Mouse (Mus musculus) lung, embryonic 14.5 days (tissue): ENCODE measurements around the gene Tecrl. TPM values are rescaled to one million over a fixed set of nuclear protein-coding genes. Genes with fewer than 3 reads are reported as not detected.
A peak's percentile ranks its signal among the peaks of the same experiment; 100 is the strongest.

Experiments
- ATAC-seq: fragments of 200-750 bp; cut with Nextera tagmentation; 2 replicates; pipeline ENCODE4 v1.8.0; 2017; ENCODE audit warnings: mild to moderate bottlenecking, moderate TSS enrichment, moderate library complexity; ENCODE audit not compliant: insufficient read depth
- DNase-seq: peaks from one replicate; pipeline ENCODE4 v3.0.0-alpha.2; 2015
- H3K27ac ChIP-seq: fragments of 300-500 bp; sonication (generic); 2 replicates; pipeline ENCODE4 v1.5.1; 2014; ENCODE audit warnings: low read depth, mild to moderate bottlenecking, moderate library complexity
- H3K27me3 ChIP-seq: fragments of 300-500 bp; sonication (generic); 2 replicates; pipeline ENCODE4 v1.6.1; 2014; ENCODE audit warnings: low read length, control low read depth; ENCODE audit not compliant: insufficient read depth
- H3K36me3 ChIP-seq: fragments of 300-500 bp; sonication (generic); 2 replicates; pipeline ENCODE4 v1.6.1; 2014; ENCODE audit warnings: control low read depth; ENCODE audit not compliant: insufficient read depth
- H3K4me1 ChIP-seq: fragments of 300-500 bp; sonication (generic); 2 replicates; pipeline ENCODE4 v1.6.1; 2014; ENCODE audit warnings: antibody characterized with exemption, control low read depth; ENCODE audit not compliant: insufficient read depth
- H3K4me2 ChIP-seq: fragments of 300-500 bp; sonication (generic); 2 replicates; pipeline ENCODE4 v1.6.1; 2014; ENCODE audit warnings: mild to moderate bottlenecking
- H3K4me3 ChIP-seq: fragments of 300-500 bp; sonication (generic); 2 replicates; pipeline ENCODE4 v1.5.1; 2014; ENCODE audit warnings: low read depth, low read length
- H3K9ac ChIP-seq: fragments of 300-500 bp; sonication (generic); 2 replicates; pipeline ENCODE4 v1.6.1; 2014
- H3K9me3 ChIP-seq: fragments of 300-500 bp; sonication (generic); 2 replicates; pipeline ENCODE4 v1.6.1; 2016; ENCODE audit warnings: low read depth, low read length, control low read depth
- CTCF ChIP-seq: IDR thresholded peaks from 2 replicates; pipeline ENCODE4 v1.5.1; 2016; ENCODE audit warnings: antibody characterized with exemption, low read depth
- WGBS: fragments of 180-500 bp; shearing (Covaris S2); extraction: QIAGEN DNeasy Blood & Tissue Kit; methylation state at CpG from one replicate; pipeline ENCODE4 v1.1.7; 2014; 5-methylcytosine and 5-hydroxymethylcytosine counted together
- polyA plus RNA-seq: library from polyadenylated mRNA; unstranded; fragments of >200 nt; fragmentation: Nextera tagmentation; extraction: Ambion mirVana; gene quantifications from 2 replicates; pipeline ENCODE4 v1.2.1, GENCODE M21; 2014

Gene Tecrl
- polyA plus RNA-seq, result 0.89 and 1.2 TPM in 2 replicates

DNA sequence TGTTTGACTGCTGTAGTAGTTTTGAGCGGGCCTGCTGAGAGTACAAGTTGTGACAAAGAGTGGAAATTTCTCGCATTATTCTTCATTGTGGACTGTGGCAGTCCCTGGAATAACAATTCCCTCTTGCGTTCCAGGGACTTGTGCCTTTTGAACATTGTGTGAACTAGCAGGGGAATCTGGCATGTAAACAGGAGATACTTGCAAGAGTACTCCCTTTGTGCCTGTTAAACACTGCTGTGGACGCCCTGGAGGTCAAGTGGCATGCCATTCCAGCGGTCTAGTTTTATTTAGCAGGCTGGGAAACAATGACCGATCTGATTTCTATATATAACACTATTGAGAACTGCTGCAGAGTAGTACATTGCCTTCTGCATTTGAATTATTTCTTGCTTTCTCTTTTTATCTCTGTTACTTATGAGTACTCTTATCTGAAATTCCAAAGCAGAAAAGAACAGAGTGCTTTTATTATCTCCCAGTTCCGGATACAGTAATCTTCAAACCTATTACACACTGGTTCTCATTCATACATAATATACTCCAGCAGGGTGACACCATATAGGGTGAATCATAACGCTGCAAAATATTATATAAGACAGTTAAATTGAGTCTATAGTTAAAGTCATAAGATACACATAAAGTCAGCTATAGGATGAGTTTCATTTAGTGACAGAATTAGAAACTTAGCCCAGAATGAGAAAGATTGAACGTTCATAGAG is at the start of gene Tecrl:
Gene Tecrl, minus strand, starts transcription at position 350 of the 716 bp plus-strand sequence.
- Histone ChIP-seq H3K9ac (no peak within 1 kb of the TSS), H3K4me1 (no peaks in the 10 kb centered on the region), H3K27me3 (no peaks in the 10 kb centered on the region), H3K27ac (peak within 1 kb of the TSS; percentile 32; the same call in 1 of the 2 replicates), H3K36me3 (no peaks in the 10 kb centered on the region), H3K4me2 (peak within 1 kb of the TSS; percentile 41), H3K4me3 (no peak within 1 kb of the TSS), H3K9me3 (no peaks in the 10 kb centered on the region)
- DNase-seq (peak; percentile 59), ATAC-seq (peak; percentile 29; the same call in 1 of the 2 replicates)
- 11% methylated on average over 9 of the region's 9 CpGs for WGBS
- TF ChIP-seq CTCF, result no peak

GRCm38 (mm10) chr5:83385021-83385420 is 30.0 kb upstream of the Tecrl start:
- no peak for TF ChIP-seq CTCF
- H3K4me3 ChIP-seq, result no peak overlapping the region
- H3K4me2 ChIP-seq, result no peak overlapping the region
- no peak overlapping the region for H3K9ac ChIP-seq
- no peaks in the 10 kb centered on the region for H3K36me3 ChIP-seq
- no peaks in the 10 kb centered on the region for H3K4me1 ChIP-seq
- DNase-seq, result no peak
- 62% methylated on average over 2 of the region's 2 CpGs for WGBS
- H3K27me3 ChIP-seq, result no peaks in the 10 kb centered on the region
- ATAC-seq, result no peak
- H3K9me3 ChIP-seq, result no peaks in the 10 kb centered on the region
- no peak overlapping the region for H3K27ac ChIP-seq

DNA sequence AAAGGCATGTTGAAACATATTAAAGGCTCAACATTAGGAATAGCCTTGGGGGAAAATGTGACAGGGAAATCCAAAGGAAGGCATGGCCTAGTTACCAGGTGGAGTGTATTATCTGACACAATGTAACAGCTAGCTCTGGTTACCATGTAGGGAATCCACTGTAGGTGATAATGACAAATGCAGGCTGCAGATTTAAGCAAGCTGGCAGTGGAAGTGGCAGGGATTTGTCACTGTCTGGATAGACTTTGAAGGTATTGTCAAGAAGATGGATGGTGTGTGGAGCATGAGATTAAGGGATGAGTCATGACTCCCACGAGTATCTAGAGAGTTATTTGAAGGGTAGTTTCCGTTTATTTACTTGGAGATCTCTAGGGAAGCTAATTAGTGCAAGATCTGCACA is 3.4 kb downstream of the Tecrl start:
- no peaks in the 10 kb centered on the region for H3K9me3 ChIP-seq
- no peaks in the 10 kb centered on the region for H3K36me3 ChIP-seq
- H3K27ac ChIP-seq, result no peak overlapping the region
- H3K9ac ChIP-seq, result no peak overlapping the region
- DNase-seq, result peak; percentile 87
- H3K4me3 ChIP-seq, result no peak overlapping the region
- H3K4me2 ChIP-seq, result no peak overlapping the region
- H3K4me1 ChIP-seq, result no peaks in the 10 kb centered on the region
- 6% methylated on average over 2 of the region's 2 CpGs for WGBS
- no peaks in the 10 kb centered on the region for H3K27me3 ChIP-seq
- TF ChIP-seq CTCF, result no peak
- ATAC-seq, result peak; percentile 96

DNA sequence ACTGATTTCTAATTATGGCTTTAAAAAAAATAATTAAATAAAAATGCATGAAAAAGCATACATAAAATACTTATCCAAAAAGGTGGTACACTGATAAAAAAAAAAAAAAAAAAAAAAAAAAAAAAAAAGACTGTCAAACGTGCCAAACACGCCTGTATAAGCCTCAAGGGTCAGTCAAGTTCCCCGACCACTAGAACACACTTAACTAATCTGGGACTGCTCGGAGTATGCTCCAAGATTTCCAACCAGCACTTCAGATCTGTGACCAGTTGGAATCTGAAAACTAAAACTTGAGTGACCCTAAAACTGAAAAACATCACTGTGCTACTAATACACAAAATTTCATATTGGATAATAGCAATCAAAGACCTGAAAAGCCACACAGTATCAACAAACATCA is 15.9 kb downstream of the Tecrl start:
- WGBS, result 45% methylated on average over 4 of the region's 4 CpGs
- no peak for ATAC-seq
- Histone ChIP-seq H3K4me1 (no peaks in the 10 kb centered on the region), H3K9me3 (no peaks in the 10 kb centered on the region), H3K4me2 (no peak overlapping the region), H3K27me3 (no peaks in the 10 kb centered on the region), H3K9ac (no peak overlapping the region), H3K4me3 (no peak overlapping the region), H3K27ac (no peak overlapping the region), H3K36me3 (no peaks in the 10 kb centered on the region)
- no peak for TF ChIP-seq CTCF
- DNase-seq, result no peak

DNA sequence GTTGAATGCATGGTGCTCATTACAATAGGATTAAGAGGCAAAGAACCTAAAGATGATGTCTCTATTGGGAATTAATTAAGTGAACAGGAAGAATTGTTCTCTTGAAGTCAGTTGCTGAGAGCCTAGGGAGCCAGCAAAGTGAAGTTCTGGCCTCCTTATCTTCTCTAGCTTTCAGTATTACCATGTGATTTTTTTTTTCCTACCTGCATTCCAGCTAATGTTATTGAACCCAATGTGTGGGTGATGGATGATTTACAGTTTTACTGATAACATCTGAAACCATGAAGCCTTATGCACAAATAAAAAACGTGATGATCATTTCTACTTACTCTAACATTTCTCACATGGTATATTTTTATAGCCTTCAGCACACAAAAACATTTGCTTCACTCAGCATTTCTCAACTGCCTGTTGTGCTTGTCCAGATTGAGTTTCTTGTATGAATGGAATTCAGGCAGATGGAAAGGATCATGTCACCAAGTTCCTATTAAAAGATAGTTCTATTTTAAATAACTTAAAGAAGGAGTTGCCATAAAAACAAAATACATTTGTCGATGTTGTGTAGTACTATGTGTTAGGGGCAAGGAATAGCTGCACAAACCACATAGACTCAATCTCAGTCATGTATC is 87.7 kb downstream of the Tecrl start:
- TF ChIP-seq CTCF, result no peak
- no peak overlapping the region for H3K9ac ChIP-seq
- DNase-seq, result peak; percentile 65
- 26% methylated on average over 2 of the region's 2 CpGs for WGBS
- no peaks in the 10 kb centered on the region for H3K27me3 ChIP-seq
- H3K4me3 ChIP-seq, result no peak overlapping the region
- H3K36me3 ChIP-seq, result no peaks in the 10 kb centered on the region
- H3K4me1 ChIP-seq, result no peaks in the 10 kb centered on the region
- no peaks in the 10 kb centered on the region for H3K9me3 ChIP-seq
- H3K27ac ChIP-seq, result peak overlapping the region; percentile 40
- H3K4me2 ChIP-seq, result no peak overlapping the region
- ATAC-seq, result peak; percentile 66; the same call in 1 of the 2 replicates

- no peaks in the 10 kb centered on the region for H3K4me1 ChIP-seq
- no peaks in the 10 kb centered on the region for H3K9me3 ChIP-seq
- no peaks in the 10 kb centered on the region for H3K36me3 ChIP-seq
- no peak overlapping the region for H3K4me3 ChIP-seq
- no peak overlapping the region for H3K4me2 ChIP-seq
- H3K27me3 ChIP-seq, result no peaks in the 10 kb centered on the region
- DNase-seq (no peak), ATAC-seq (no peak)
- H3K9ac ChIP-seq, result no peak overlapping the region
- no peak for TF ChIP-seq CTCF
- no peak overlapping the region for H3K27ac ChIP-seq
These were observed 94.9 kb downstream of the Tecrl start for GRCm38 (mm10) chr5:83260059-83260458.

DNA sequence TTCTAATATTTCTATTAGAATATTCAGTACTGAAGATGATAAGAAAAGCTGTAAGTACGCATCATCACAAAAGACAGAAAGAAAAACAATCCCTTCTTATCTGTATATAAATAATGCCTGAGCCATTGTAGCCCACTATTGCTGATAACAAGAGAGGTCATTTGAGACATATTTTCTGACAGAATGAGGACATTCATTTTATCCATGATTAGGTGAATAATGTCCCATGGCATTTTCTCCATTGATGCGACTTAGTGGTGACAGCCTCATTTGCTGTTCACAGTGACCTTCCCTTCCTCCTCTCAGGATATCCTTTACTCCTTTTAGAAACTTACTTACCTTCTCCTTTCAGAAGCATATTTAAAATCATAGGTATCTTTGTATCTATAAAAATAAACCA is 100.9 kb downstream of the Tecrl start:
- H3K9ac ChIP-seq, result no peak overlapping the region
- H3K27ac ChIP-seq, result no peak overlapping the region
- no peak overlapping the region for H3K4me3 ChIP-seq
- DNase-seq, result no peak
- H3K4me2 ChIP-seq, result no peak overlapping the region
- WGBS, result 71% methylated on average over 2 of the region's 2 CpGs
- no peaks in the 10 kb centered on the region for H3K36me3 ChIP-seq
- H3K27me3 ChIP-seq, result no peaks in the 10 kb centered on the region
- no peak for TF ChIP-seq CTCF
- H3K4me1 ChIP-seq, result no peaks in the 10 kb centered on the region
- H3K9me3 ChIP-seq, result no peaks in the 10 kb centered on the region
- no peak for ATAC-seq
